Mouse (Mus musculus) forebrain, embryonic 15.5 days (tissue): ENCODE data around the gene Gm2a. TPM values are rescaled to one million over a fixed set of nuclear protein-coding genes. Genes with fewer than 3 reads are reported as not detected.
"Not testable (repeated sequence)": the region's sequence is repeated elsewhere in the genome, so short reads cannot be mapped to it uniquely, and the experiment has no call there.

Experiments used
- ATAC-seq: fragments of 200-750 bp; cut with Nextera tagmentation; replicated peaks from 2 replicates; pipeline ENCODE4 v1.8.0; 2017; ENCODE audit warnings: mild to moderate bottlenecking, moderate TSS enrichment, moderate library complexity
- H3K27ac ChIP-seq: fragments of 300-500 bp; sonication (generic); replicated peaks from 2 replicates; pipeline ENCODE4 v1.5.1; 2015; ENCODE audit warnings: mild to moderate bottlenecking, inconsistent platforms
- H3K27me3 ChIP-seq: fragments of 300-500 bp; sonication (generic); 2 replicates; pipeline ENCODE4 v1.6.1; 2015; ENCODE audit warnings: inconsistent platforms
- H3K36me3 ChIP-seq: fragments of 300-500 bp; sonication (generic); 2 replicates; pipeline ENCODE4 v1.6.1; 2015; ENCODE audit warnings: mild to moderate bottlenecking, inconsistent platforms
- H3K4me1 ChIP-seq: fragments of 300-500 bp; sonication (generic); 2 replicates; pipeline ENCODE4 v1.6.1; 2015; ENCODE audit warnings: inconsistent platforms
- H3K4me2 ChIP-seq: fragments of 300-500 bp; sonication (generic); replicated peaks from 2 replicates; pipeline ENCODE4 v1.6.1; 2015; ENCODE audit warnings: mild to moderate bottlenecking, inconsistent platforms
- H3K4me3 ChIP-seq: fragments of 300-500 bp; sonication (generic); 2 replicates; pipeline ENCODE4 v1.5.1; 2015; ENCODE audit warnings: mild to moderate bottlenecking, inconsistent platforms
- H3K9ac ChIP-seq: fragments of 300-500 bp; sonication (generic); replicated peaks from 2 replicates; pipeline ENCODE4 v1.6.1; 2015; ENCODE audit warnings: mild to moderate bottlenecking, inconsistent platforms
- H3K9me3 ChIP-seq: fragments of 300-500 bp; sonication (generic); 2 replicates; pipeline ENCODE4 v1.6.1; 2016; ENCODE audit warnings: inconsistent platforms
- WGBS: fragments of 180-500 bp; shearing (Covaris S2); methylation state at CpG from one replicate; pipeline ENCODE4 v1.1.7; 2015; ENCODE audit warnings: mixed read lengths; 5-methylcytosine and 5-hydroxymethylcytosine counted together
- polyA plus RNA-seq: library from polyadenylated mRNA; unstranded; fragments of >200 nt; fragmentation: Nextera tagmentation; extraction: Ambion mirVana; gene quantifications from 2 replicates; pipeline ENCODE4 v1.2.1, GENCODE M21; 2015

The Gm2a gene
- polyA plus RNA-seq, 1 experiment from 2014 or later, result 18.7 TPM

DNA sequence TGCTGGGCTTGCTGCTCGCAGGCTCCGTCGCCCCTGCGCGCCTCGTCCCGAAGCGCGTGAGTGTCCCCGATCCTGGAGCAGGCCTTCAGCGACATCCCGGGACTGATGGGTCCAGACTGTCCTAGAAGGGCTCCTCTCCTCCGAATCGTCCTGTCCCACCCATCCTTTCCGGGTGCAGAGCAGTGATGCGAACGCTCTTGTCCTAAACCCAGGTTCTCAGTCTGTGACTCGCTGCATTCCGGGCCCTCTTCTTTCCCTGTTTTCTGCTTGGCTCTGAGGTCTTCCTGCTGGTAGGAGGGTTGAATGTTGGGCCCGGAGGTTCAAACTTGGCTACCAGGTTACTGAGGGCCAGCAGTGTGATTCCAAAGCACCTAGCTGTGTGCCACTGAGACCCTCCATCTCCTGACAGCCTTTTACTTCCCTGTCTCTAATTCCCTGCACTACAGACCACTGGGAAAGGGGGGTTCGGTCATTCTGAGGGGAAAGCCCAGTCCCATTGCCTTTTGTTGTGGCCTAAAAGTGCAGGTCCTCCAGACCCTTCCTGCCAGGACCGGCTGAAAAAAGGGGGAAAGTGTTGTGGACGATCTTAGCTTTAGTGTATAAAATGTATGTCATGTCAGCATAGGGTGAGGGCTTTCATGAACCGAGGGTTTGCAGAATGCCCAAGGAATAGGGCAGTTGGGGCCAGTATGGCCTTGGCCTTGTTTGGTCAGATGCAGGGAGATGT is 437 bp downstream of the Gm2a start:
- Histone ChIP-seq H3K27me3 (no peaks in the 10 kb centered on the region), H3K27ac (peak overlapping the region; percentile 73), H3K9ac (peak overlapping the region; percentile 59), H3K9me3 (no peaks in the 10 kb centered on the region), H3K4me1 (peaks cover 17% of the 10 kb centered on the region), H3K4me2 (peak overlapping the region; percentile 61), H3K4me3 (peak overlapping the region; percentile 50), H3K36me3 (no peaks in the 10 kb centered on the region)
- ATAC-seq, result peak; percentile 27
- 12% methylated on average over 24 of the region's 24 CpGs for WGBS

GRCm38 (mm10) chr11:55099019-55099771 is 1.3 kb downstream of the Gm2a start:
- no peaks in the 10 kb centered on the region for H3K9me3 ChIP-seq
- no peak overlapping the region for H3K27ac ChIP-seq
- no peak overlapping the region for H3K9ac ChIP-seq
- peaks cover 17% of the 10 kb centered on the region for H3K4me1 ChIP-seq
- 93% methylated on average over 8 of the region's 8 CpGs for WGBS
- peak overlapping the region; percentile 61; the same call in 1 of the 2 replicates for H3K4me2 ChIP-seq
- H3K4me3 ChIP-seq, result peak overlapping the region; percentile 50; the same call in 1 of the 2 replicates
- no peaks in the 10 kb centered on the region for H3K36me3 ChIP-seq
- no peak for ATAC-seq
- H3K27me3 ChIP-seq, result no peaks in the 10 kb centered on the region

GRCm38 (mm10) chr11:55099868-55100267 is 2.0 kb downstream of the Gm2a start:
- no peak for ATAC-seq
- Histone ChIP-seq H3K9ac (no peak overlapping the region), H3K27me3 (no peaks in the 10 kb centered on the region), H3K4me2 (no peak overlapping the region), H3K9me3 (no peaks in the 10 kb centered on the region), H3K36me3 (no peaks in the 10 kb centered on the region), H3K27ac (no peak overlapping the region), H3K4me3 (no peak overlapping the region), H3K4me1 (peaks cover 17% of the 10 kb centered on the region)
- 20% methylated on average over 4 of the region's 4 CpGs for WGBS

DNA sequence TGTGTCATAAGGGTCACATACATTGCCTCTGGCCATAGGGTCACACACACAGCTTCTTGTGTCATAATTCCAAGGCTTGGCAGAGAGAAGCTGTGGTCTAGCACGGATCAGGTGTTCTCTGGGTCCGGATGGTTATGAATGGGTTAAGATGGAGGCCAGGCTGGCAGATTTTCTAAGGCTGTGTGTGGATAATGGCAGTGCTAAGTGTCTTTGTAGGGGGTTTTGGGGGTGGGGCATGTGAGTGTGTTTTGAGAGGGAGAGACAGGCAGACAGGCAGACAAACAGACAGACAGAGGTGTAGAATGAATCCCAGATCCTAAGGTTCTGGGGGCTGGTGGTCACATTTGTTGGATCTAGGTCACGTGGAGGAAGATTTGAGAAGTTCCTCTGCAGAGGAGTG is 4.1 kb downstream of the Gm2a start:
- Histone ChIP-seq H3K36me3 (no peaks in the 10 kb centered on the region), H3K4me1 (peaks cover 16% of the 10 kb centered on the region), H3K9ac (no peak overlapping the region), H3K27ac (no peak overlapping the region), H3K4me2 (no peak overlapping the region), H3K9me3 (no peaks in the 10 kb centered on the region), H3K4me3 (no peak overlapping the region), H3K27me3 (no peaks in the 10 kb centered on the region)
- no peak for ATAC-seq
- WGBS, result 96% methylated on average over 3 of the region's 3 CpGs

DNA sequence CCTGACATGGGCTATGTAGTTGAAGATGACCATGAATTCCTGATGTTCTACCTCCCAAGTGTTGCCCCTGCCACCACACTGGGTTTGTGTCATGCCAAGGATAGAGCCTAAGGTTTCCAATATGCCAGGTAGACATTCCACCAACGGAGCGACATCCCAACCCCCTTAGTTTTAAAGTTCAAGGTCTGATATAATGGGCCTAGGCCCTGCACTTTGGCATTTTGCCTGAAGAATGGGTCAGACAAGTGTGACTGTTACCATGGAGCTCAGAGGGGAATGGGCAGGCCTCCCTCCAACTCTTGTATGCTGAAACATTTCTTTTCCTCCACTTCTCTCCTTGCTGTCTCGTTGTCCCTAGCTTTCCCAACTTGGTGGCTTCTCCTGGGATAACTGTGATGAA is 5.3 kb downstream of the Gm2a start:
- Histone ChIP-seq H3K9ac (no peak overlapping the region), H3K4me1 (peaks cover 12% of the 10 kb centered on the region), H3K27me3 (no peaks in the 10 kb centered on the region), H3K36me3 (no peaks in the 10 kb centered on the region), H3K9me3 (no peaks in the 10 kb centered on the region), H3K4me3 (no peak overlapping the region), H3K4me2 (no peak overlapping the region), H3K27ac (no peak overlapping the region)
- WGBS, result 71% methylated on average over 3 of the region's 3 CpGs
- ATAC-seq, result no peak

GRCm38 (mm10) chr11:55105389-55105788 is 7.5 kb downstream of the Gm2a start:
- Histone ChIP-seq H3K27me3 (no peaks in the 10 kb centered on the region), H3K4me2 (no peak overlapping the region), H3K4me3 (no peak overlapping the region), H3K9ac (no peak overlapping the region), H3K27ac (no peak overlapping the region), H3K4me1 (no peaks in the 10 kb centered on the region), H3K36me3 (peaks cover 3% of the 10 kb centered on the region; the same call in 1 of the 2 replicates), H3K9me3 (no peaks in the 10 kb centered on the region)
- 90% methylated on average over 4 of the region's 4 CpGs for WGBS
- no peak for ATAC-seq

DNA sequence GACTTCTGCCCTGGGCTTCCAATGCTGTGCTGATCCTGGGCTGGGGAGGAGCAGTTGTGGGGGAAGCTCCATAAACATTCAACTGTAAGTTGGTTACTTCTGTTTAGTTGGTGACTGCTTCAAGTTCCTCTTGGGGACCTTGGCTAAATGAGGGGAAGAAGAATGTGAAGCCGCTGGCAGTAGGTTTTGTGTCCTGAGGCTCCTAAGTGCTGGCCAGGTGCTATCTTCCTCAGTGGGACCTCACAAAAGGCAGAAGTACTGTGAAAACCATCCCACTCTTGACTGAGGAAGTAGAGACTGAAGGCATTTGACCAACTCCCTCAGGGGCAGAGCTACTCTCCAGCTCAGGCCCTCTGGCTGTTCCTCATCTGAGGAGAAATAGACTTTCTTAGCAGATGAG is 8.7 kb downstream of the Gm2a start:
- ATAC-seq, result no peak
- H3K27ac ChIP-seq, result no peak overlapping the region
- 100% methylated on average over 1 of the region's 1 CpGs for WGBS

GRCm38 (mm10) chr11:55109521-55110300 is 11.8 kb downstream of the Gm2a start:
- Histone ChIP-seq H3K4me1 (no peaks in the 10 kb centered on the region), H3K27ac (no peak overlapping the region), H3K36me3 (peaks cover 3% of the 10 kb centered on the region; the same call in 1 of the 2 replicates), H3K9ac (no peak overlapping the region), H3K27me3 (no peaks in the 10 kb centered on the region), H3K9me3 (no peaks in the 10 kb centered on the region), H3K4me3 (no peak overlapping the region), H3K4me2 (no peak overlapping the region)
- no peak for ATAC-seq
- WGBS, result 90% methylated on average over 7 of the region's 7 CpGs

More for the DNA sequence above, 8.7 kb downstream of the Gm2a start:
- Histone ChIP-seq H3K4me3 (no peak overlapping the region), H3K4me1 (no peaks in the 10 kb centered on the region), H3K4me2 (no peak overlapping the region), H3K9ac (no peak overlapping the region), H3K36me3 (peaks cover 3% of the 10 kb centered on the region; the same call in 1 of the 2 replicates), H3K27me3 (no peaks in the 10 kb centered on the region), H3K9me3 (no peaks in the 10 kb centered on the region)

DNA sequence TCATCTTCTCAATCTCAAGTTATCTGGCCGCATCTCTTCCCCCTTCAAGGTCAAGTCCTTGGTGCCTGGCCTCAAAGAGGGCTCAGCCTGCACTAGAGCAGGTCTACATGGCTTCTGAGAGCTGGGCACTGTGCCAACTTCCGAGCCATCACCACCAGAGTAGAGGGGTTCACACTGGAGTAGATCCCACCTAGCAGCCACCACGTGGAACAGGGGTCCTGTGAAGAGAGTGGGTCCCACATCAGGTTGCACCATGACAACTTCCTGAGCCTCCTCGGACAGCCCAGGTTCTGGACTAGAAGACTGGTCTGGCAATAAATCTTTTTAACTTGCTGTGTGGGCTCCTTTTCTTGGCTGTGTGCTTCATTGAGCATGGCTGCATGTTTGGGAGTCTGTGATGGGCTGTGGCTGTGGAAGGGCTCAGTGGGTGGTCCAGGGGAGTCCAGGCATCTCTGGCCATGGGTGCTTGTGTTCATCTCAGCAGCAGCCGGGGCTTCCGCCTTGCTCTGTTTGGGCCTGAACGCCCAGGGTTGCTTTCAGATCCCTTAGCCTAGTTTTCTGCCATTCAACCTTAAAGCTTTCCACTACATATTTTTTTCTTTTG is 12.8 kb downstream of the Gm2a start:
- Histone ChIP-seq H3K4me2 (no peak overlapping the region), H3K27me3 (no peaks in the 10 kb centered on the region), H3K36me3 (peaks cover 3% of the 10 kb centered on the region; the same call in 1 of the 2 replicates), H3K9me3 (no peaks in the 10 kb centered on the region), H3K9ac (no peak overlapping the region), H3K27ac (no peak overlapping the region), H3K4me3 (no peak overlapping the region), H3K4me1 (no peaks in the 10 kb centered on the region)
- WGBS, result 79% methylated on average over 7 of the region's 7 CpGs
- ATAC-seq, result no peak

- 64% methylated on average over 7 of the region's 7 CpGs for WGBS
- no peak for ATAC-seq
Observed at GRCm38 (mm10) chr11:55113209-55113860, 15.4 kb downstream of the Gm2a start.

GRCm38 (mm10) chr11:55113861-55114250 is 15.9 kb downstream of the Gm2a start:
- H3K4me3 ChIP-seq, H3K9ac ChIP-seq, H3K27ac ChIP-seq, H3K27me3 ChIP-seq, H3K4me2 ChIP-seq, H3K36me3 ChIP-seq, ATAC-seq, H3K9me3 ChIP-seq, H3K4me1 ChIP-seq: not testable (repeated sequence)
- 66% methylated on average over 4 of the region's 4 CpGs for WGBS

More at GRCm38 (mm10) chr11:55113209-55113860, 15.4 kb downstream of the Gm2a start:
- Histone ChIP-seq H3K9me3 (no peaks in the 10 kb centered on the region), H3K4me1 (no peaks in the 10 kb centered on the region), H3K4me2 (no peak overlapping the region), H3K27ac (no peak overlapping the region), H3K36me3 (peaks cover 3% of the 10 kb centered on the region; the same call in 1 of the 2 replicates), H3K4me3 (no peak overlapping the region), H3K9ac (no peak overlapping the region), H3K27me3 (no peaks in the 10 kb centered on the region)
